Mouse (Mus musculus): ENCODE data around the gene Add3.

The Add3 gene

GRCm38 (mm10) chr19:53166367-53166766 is 26.1 kb downstream of the Add3 start:
- no peak for DNase-seq (ENCODE audit: low read depth, low spot score)

DNA sequence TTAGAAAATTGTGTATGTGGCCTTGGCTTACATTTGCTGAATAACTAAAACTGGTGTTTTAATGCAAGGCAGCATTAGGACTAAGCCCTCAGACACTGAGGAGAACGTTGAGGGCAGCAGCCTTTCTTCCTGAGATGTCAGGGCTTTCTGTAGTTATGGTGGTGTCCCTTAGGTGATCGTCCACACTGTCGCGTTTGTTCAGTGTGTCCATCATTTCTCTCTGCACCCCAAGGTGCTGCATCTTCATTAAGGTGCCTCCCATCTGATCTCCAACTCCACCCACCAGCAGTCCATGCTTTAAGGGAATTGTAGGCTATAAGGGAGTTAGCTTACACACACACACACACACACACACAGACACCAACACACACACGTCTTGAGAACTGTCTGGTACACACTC is 28.3 kb downstream of the Add3 start:
- no peak for DNase-seq (ENCODE audit: low read depth, low spot score)

DNA sequence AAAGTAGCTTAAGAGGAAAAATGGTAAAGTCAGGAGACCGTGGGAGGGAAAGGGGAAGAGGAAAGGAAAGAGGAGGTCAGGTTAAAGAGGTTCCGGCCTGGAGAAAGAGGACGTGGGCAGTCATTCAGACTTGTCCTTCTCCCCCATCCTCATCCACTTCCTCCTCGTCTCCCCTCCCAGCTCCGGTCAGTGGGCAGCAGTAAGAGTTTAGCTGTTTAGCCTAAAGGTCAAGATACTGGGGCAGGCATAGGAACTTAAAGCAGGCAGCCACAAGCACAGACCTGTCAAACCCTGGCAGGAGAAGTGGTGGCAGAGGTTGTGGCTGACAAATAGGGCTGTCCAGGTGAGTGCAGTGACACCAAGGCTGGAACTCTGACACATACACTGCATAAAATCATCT is 30.4 kb downstream of the Add3 start:
- no peak for DNase-seq (ENCODE audit: low read depth, low spot score)

DNA sequence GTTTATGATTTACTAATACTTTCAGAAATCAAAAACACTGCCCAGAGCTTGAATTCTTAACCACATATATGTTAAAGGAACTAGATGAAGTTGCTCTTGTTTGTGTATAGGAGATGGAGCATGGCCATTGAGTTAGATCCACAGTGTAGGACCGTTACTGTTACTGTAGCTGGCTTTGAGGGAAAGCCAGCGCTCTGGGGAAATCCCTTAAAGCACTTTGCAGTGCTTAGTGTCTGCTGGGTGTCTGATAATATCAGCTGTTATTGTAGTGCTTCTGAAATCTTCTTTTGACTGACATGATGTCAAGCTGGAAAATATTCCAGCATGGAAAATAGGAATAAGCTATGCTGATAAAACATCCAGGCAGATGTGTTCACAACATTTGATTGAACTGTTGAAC is 33.8 kb downstream of the Add3 start:
- DNase-seq (ENCODE audit: low read depth, low spot score), result no peak

DNA sequence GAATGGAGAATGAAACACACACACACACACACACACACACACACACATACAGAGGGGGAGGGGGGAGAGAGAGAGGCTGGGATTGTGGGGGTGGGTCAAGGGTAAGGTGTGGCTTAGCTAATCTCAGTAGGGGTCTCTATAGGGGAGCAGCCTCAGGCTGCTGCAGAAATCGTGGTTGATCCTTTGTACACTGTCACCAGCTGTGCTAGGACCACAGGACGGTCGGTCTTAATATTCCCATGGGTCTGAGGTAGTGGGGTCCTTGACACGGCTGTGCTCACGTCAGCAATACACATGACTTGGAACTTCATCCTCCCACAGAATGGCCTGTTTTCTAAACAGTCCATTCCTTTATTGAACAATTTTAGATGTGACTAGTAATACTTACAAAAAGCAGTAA is 35.3 kb downstream of the Add3 start:
- no peak for DNase-seq (ENCODE audit: low read depth, low spot score)

- DNase-seq (ENCODE audit: low read depth, low spot score), result no peak
Observed at GRCm38 (mm10) chr19:53176518-53176917, 36.3 kb downstream of the Add3 start.

GRCm38 (mm10) chr19:53178611-53179528 is 38.6 kb downstream of the Add3 start:
- DNase-seq (ENCODE audit: low read depth, low spot score), result no peak

GRCm38 (mm10) chr19:53180168-53180803 is 40.0 kb downstream of the Add3 start:
- no peak for DNase-seq (ENCODE audit: low read depth, low spot score)

- DNase-seq (ENCODE audit: low read depth, low spot score), result no peak
Observed at GRCm38 (mm10) chr19:53181003-53181861, 41.0 kb downstream of the Add3 start.

DNA sequence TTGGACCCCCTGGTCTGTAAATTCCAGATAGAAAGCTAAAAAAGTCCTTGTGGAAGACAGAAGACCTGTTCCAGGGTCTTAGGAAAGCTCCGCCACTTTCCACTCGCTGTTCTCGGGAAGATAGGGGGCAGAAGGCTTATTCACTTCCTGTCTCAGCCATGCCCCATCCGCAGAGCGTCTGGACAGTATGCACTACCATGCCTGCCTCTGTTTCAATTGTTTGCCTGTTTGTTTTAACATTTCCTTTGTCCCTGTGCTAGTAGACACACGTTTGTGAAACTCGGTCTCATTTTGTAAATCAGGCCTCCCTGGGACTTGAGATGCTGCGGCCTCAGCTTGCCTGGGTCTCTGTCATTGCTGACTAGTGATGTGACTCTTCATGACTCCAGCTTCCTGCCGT is 43.4 kb downstream of the Add3 start:
- no peak for DNase-seq (ENCODE audit: low read depth, low spot score)

DNA sequence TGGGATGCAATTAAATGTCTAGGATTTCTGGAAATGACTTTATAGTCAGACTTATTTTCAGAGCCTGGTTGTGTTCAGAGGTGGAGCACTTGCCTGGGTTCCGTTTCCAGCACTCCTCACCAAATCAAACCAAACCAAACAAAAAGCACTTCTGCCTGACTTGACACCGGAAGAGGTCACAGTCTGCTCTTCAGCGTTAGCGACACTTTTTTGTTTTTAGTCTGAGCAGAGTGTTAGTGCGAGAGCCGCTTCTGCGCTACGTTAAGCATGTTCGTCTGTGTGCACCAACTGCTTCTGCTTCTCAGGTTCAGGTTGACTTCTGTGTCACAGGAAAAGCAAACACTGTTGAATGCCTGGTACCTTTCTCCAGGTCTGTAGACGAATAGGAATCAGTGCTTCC is 44.0 kb downstream of the Add3 start:
- DNase-seq (ENCODE audit: low read depth, low spot score), result no peak

- DNase-seq (ENCODE audit: low read depth, low spot score), result no peak
Observed at GRCm38 (mm10) chr19:53184911-53185310, 44.7 kb downstream of the Add3 start.

- DNase-seq (ENCODE audit: low read depth, low spot score), result no peak
Observed at GRCm38 (mm10) chr19:53185486-53186134, 45.4 kb downstream of the Add3 start.

- no peak for DNase-seq (ENCODE audit: low read depth, low spot score)
Observed at GRCm38 (mm10) chr19:53186456-53186855, 46.2 kb downstream of the Add3 start.

GRCm38 (mm10) chr19:53187533-53187932 is 47.3 kb downstream of the Add3 start:
- no peak for DNase-seq (ENCODE audit: low read depth, low spot score)

DNA sequence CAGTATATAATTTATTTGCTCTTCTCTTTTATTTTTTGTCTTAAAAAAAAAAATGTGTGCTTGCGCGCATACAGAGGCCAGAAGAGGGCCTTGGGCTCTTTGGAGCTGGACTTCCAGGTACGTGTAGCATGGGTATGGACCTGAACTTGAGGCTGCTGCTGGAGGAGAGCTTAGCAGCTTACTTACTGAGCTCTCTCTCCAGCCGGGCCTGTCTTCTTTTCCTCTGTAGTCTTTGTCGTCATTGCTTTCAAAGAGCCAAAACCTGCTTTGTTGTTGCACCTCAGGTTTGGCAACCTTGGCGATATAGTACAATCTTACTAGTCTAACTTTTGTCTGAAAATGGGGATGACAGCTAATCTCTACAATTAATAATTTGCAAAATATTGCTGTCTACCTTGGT is 47.9 kb downstream of the Add3 start:
- DNase-seq (ENCODE audit: low read depth, low spot score), result no peak

DNA sequence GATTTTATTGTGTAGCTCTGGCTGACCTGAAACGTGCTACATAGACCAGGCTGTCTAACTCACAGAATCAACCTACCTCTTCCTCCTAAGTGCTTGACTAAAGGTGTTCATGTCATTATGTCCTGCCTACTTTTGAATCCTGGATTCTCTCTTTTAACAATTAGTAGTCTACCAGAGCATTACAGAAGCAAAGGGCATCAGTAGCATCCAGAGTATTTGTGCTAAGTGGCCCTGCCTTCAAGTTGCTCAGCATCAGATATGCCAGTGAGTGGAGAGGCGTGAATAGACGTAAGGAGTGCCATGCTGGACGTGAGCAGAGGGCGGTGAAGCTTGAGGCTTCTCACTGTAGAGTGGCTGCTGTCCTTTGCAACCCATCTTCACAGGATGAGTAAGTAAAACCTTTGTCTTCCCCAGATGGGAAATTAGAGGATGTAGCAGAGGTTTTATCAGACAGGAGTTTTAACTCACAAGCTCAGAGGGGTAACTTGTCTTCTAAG is 48.5 kb downstream of the Add3 start:
- no peak for DNase-seq (ENCODE audit: low read depth, low spot score)

DNA sequence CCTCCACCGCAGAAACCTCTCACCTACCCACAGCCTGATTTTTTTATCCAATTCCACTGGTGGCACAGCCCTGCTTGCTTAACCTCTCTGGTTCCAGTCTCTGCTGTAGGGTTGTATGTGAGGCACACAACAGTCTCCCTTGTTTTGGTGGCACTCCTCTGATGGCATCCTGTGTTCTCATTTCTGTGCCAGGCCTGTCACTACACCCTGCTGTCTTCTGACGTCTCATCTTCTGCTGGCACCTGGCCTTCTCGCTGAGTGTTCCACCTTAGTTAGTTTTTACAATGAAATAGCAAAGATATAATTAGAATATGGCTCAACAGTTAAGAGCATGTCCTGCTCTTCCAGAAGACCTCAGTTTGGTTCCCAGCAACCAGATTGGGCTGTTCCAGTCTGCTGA is 49.5 kb downstream of the Add3 start:
- DNase-seq (ENCODE audit: low read depth, low spot score), result no peak

DNA sequence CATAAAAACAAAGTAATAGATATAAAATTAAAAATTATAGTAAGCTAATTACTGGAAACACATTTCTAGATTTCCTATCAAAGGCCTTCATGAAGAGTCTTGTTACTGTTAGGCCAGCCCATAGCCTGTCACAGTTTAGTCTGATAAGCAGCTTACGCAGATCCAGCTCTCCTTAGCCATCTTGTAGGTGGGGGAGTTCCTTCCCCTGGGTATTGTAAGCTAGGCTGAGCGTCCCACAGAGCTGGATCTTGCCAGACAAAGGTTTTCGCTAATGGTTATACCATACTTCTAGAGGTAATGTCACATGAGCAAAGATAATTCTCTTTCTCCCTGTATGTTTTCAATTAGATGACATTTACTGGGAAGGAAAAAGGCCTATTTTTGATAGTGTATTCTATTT is 50.0 kb downstream of the Add3 start:
- DNase-seq (ENCODE audit: low read depth, low spot score), result no peak

- DNase-seq (ENCODE audit: low read depth, low spot score), result no peak
Observed at GRCm38 (mm10) chr19:53191867-53192487, 51.7 kb downstream of the Add3 start.

DNA sequence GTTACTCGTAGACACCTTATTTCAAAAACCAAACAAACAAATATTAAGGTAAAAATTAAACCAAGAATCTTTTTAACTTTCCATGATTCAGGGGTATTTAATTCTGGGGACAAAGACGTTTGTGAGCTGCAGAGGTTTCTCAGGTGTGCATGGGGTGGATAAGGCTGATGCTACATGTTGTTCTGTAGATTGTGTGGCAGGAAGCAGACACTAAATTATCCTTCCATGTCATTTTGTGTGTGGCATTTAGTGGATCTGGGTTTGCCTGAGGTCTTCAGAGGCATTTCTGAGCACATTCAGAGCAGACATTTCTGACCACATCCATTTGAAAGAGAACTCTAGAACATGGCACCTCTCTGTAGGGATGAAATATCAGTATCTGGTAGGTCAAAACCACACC is 52.9 kb downstream of the Add3 start:
- no peak for DNase-seq (ENCODE audit: low read depth, low spot score)

All from mesoderm, embryonic 11.5 days (tissue).